Mouse (Mus musculus): ENCODE measurements around the gene Ssh1. TPM values are rescaled to one million over a fixed set of nuclear protein-coding genes. Genes with fewer than 3 reads are reported as not detected.

Ssh1 gene
- polyA plus RNA-seq, 1 experiment from 2014 or later: 22.4 TPM

DNA sequence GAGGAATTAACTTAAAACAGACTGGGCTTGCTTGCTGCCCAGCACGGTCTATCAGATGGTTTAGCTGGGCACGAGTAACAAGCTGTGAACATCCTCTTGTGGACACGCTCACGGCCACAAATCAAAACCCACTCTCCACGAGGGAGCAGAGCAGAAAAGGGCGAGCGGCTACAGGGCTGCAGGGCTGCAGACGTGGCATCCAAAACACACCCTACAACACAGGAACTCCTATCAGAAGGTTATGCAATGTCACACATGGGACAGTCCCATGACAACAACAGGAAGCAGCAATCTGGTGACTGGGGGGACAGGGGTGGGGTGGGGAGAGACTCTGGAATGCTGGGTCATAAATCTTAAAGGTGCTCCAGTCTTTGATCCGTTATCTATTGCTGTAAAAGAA lies 75.0 kb downstream of the Ssh1 start:
- H3K27ac ChIP-seq: peak overlapping the region; percentile 4; the same call in 1 of the 2 replicates
- H3K9ac ChIP-seq: no peak overlapping the region
- H3K4me1 ChIP-seq: peaks cover 23% of the 10 kb centered on the region
- no peak overlapping the region for H3K4me2 ChIP-seq (replicated peaks)
- H3K9me3 ChIP-seq (replicated peaks): no peaks in the 10 kb centered on the region
- H3K36me3 ChIP-seq: no peaks in the 10 kb centered on the region
- H3K27me3 ChIP-seq: no peaks in the 10 kb centered on the region
- no peak overlapping the region for H3K4me3 ChIP-seq
- whole genome bisulfite sequencing: 55% methylated on average over 9 of the region's 9 CpGs
- no peak for ATAC-seq (ENCODE audit: low FRiP score)

DNA sequence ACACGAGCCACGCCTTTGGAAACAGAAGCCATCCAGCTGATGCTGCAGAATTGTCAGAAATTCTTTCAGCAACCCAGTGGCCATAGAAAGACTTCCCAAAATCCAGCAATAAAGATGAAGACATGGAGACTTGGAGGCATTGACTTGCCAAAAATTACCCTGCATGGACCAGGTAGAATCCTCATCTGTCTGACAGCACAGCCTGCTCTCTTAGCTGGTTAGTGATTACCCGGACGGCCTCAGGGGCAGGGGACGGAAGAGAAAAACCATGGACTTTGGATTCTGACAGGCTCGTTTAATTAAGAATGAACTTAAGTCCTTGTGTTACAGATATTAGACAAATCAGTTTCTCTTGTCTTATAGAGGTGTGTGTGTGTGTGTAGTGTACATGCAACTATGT lies 83.0 kb downstream of the Ssh1 start:
- Histone ChIP-seq H3K9me3 (replicated peaks) (no peaks in the 10 kb centered on the region), H3K36me3 (no peaks in the 10 kb centered on the region), H3K4me3 (no peak overlapping the region), H3K9ac (no peak overlapping the region), H3K27ac (no peak overlapping the region), H3K27me3 (no peaks in the 10 kb centered on the region), H3K4me1 (peaks cover 20% of the 10 kb centered on the region), H3K4me2 (replicated peaks) (no peak overlapping the region)
- ATAC-seq (ENCODE audit: low FRiP score): no peak
- WGBS: 72% methylated on average over 6 of the region's 6 CpGs

GRCm38 (mm10) chr5:113910065-113910701 lies 83.5 kb downstream of the Ssh1 start:
- WGBS: 40% methylated on average over 10 of the region's 10 CpGs
- Histone ChIP-seq H3K9me3 (replicated peaks) (no peaks in the 10 kb centered on the region), H3K4me3 (no peak overlapping the region), H3K4me2 (replicated peaks) (no peak overlapping the region), H3K36me3 (no peaks in the 10 kb centered on the region), H3K27me3 (no peaks in the 10 kb centered on the region), H3K9ac (no peak overlapping the region), H3K27ac (no peak overlapping the region), H3K4me1 (peaks cover 25% of the 10 kb centered on the region)
- no peak for ATAC-seq (ENCODE audit: low FRiP score)

DNA sequence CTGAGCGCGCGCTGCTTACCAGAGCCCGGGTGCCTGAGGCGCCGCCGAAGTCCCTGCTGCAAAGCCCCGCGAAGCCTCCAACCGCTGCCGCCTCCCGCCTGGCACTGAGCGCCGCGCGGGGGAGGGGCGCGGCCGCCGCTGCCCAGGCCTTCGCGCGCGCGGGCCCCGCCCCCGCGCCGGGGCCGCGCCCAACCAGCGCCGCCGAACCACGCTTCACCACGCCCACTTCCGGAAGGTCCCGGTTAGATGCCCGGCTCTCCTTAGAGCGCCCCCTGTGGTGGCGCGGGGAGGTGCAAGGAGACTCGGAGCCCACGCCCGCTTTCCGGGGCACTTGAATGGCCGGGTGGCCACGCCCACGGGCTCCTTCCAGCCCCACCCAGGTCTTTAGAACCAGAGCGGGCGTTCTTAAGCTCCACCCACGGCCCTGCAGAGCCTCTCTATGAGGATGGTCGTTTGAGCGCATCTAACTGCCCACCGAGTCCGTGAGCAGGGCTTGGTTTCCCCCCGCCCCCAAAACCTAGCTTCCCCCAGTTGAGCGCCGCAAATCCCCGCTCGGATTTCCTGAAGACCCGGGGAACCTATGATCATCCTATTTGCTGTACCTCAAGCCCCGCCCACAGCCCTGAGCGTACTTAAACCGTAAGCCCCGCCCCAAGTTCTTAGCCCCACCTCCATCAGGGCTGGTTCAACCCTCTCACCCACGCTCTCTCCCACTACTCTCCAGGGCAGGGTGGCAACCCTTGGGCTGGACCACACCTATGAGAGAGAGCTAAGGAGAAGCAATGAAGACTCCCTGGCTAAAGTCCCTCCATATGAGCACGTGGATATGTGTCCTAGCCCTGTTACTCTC lies 84.9 kb downstream of the Ssh1 start, which contains the start of gene Coro1c:
TSS of gene Coro1c (minus strand) at position 167 of the 850 bp plus-strand sequence.
- Histone ChIP-seq H3K27me3 (no peaks in the 10 kb centered on the region), H3K27ac (peak within 1 kb of the TSS; percentile 98), H3K36me3 (no peaks in the 10 kb centered on the region), H3K9me3 (replicated peaks) (no peaks in the 10 kb centered on the region), H3K9ac (peak within 1 kb of the TSS; percentile 95), H3K4me3 (peak within 1 kb of the TSS; percentile 98), H3K4me1 (peaks cover 35% of the 10 kb centered on the region), H3K4me2 (replicated peaks) (peak within 1 kb of the TSS; percentile 58)
- under 1% methylated on average over 46 of the region's 68 CpGs for WGBS
- peak; percentile 87 for ATAC-seq (ENCODE audit: low FRiP score)

GRCm38 (mm10) chr5:113907786-113908567 lies 85.7 kb downstream of the Ssh1 start:
- H3K27ac ChIP-seq: peak overlapping the region; percentile 98
- H3K4me2 ChIP-seq (replicated peaks): peak overlapping the region; percentile 58
- H3K9me3 ChIP-seq (replicated peaks): no peaks in the 10 kb centered on the region
- H3K4me3 ChIP-seq: peak overlapping the region; percentile 98
- under 1% methylated on average over 54 of the region's 69 CpGs for WGBS
- peak; percentile 74 for ATAC-seq (ENCODE audit: low FRiP score)
- no peaks in the 10 kb centered on the region for H3K36me3 ChIP-seq
- peak overlapping the region; percentile 95 for H3K9ac ChIP-seq
- no peaks in the 10 kb centered on the region for H3K27me3 ChIP-seq
- peaks cover 43% of the 10 kb centered on the region for H3K4me1 ChIP-seq

DNA sequence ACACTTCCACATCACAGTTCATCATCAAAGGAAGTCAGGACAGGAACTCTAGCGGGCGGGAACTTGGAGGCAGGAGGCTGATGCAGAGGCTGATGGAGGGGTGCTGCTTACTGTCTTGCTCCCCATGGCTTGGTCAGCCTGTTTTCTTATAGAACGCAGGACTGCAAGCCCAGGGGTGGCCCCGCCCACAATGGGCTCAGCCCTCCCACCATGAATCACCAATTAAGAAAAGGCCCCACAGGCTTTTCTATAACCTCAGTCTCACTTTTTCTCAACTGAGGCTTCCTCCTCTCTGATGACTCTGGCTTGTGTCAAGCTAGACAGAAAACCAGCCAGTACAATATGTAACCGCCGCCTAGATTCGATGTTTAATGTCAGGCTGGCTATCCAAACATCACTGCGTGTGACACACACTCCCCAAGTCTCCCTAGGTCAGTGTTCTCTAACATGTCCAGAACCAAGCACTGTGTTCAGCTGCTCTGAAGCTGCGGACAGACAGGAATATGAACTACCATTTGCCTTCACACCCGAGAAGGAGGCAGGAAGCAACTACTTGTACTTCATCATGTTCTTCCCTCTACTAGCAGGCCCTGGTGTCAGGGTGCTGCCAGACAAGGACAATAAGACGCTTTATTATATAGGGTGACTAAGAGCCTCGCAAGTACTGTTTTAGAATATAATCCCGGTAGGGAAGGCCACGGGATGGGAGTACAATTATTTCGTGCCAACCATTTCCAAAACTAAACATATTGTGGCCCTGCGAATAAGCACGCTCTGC lies 86.5 kb downstream of the Ssh1 start:
- Histone ChIP-seq H3K9me3 (replicated peaks) (no peaks in the 10 kb centered on the region), H3K27ac (peak overlapping the region; percentile 98), H3K4me3 (peak overlapping the region; percentile 98), H3K36me3 (no peaks in the 10 kb centered on the region), H3K9ac (peak overlapping the region; percentile 95), H3K4me1 (peaks cover 52% of the 10 kb centered on the region), H3K4me2 (replicated peaks) (peak overlapping the region; percentile 58), H3K27me3 (no peaks in the 10 kb centered on the region)
- WGBS: 21% methylated on average over 17 of the region's 17 CpGs
- no peak for ATAC-seq (ENCODE audit: low FRiP score)

GRCm38 (mm10) chr5:113904987-113905386 lies 88.7 kb downstream of the Ssh1 start:
- H3K4me2 ChIP-seq (replicated peaks): peak overlapping the region; percentile 58
- H3K27ac ChIP-seq: no peak overlapping the region
- H3K9ac ChIP-seq: no peak overlapping the region
- peaks cover 64% of the 10 kb centered on the region for H3K4me1 ChIP-seq
- no peaks in the 10 kb centered on the region for H3K9me3 ChIP-seq (replicated peaks)
- 43% methylated on average over 4 of the region's 4 CpGs for WGBS
- no peaks in the 10 kb centered on the region for H3K36me3 ChIP-seq
- H3K27me3 ChIP-seq: no peaks in the 10 kb centered on the region
- ATAC-seq (ENCODE audit: low FRiP score): no peak
- no peak overlapping the region for H3K4me3 ChIP-seq

DNA sequence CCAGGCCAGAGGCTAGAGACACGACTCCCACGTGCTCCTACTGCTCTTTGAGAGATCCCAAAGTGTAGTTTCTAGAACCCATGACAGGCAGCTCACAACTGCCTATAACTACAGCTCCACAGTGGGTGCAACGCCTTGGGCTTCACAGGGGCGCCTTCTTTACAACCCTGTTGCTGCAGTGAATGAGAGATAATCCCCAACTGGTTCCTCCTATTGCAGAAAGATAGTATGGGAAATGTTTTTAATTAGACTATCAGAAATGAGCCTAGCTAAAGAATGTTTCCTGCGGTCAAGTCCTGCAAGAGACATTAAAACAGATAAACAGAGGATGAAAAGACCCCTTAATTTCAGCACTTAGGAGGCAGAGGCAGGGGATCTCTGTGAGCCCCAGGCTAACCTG lies 90.7 kb downstream of the Ssh1 start:
- Histone ChIP-seq H3K9me3 (replicated peaks) (no peaks in the 10 kb centered on the region), H3K4me2 (replicated peaks) (no peak overlapping the region), H3K4me3 (no peak overlapping the region), H3K27me3 (no peaks in the 10 kb centered on the region), H3K9ac (no peak overlapping the region), H3K4me1 (peaks cover 64% of the 10 kb centered on the region), H3K36me3 (no peaks in the 10 kb centered on the region), H3K27ac (0 out of 2 replicates have a peak overlapping the region, but pooled peaks have one; percentile 26)
- no peak for ATAC-seq (ENCODE audit: low FRiP score)
- WGBS: 81% methylated on average over 5 of the region's 5 CpGs

GRCm38 (mm10) chr5:113902017-113902416 lies 91.7 kb downstream of the Ssh1 start:
- peaks cover 61% of the 10 kb centered on the region for H3K4me1 ChIP-seq
- H3K36me3 ChIP-seq: no peaks in the 10 kb centered on the region
- no peak overlapping the region for H3K4me3 ChIP-seq
- 85% methylated on average over 6 of the region's 6 CpGs for WGBS
- H3K9ac ChIP-seq: no peak overlapping the region
- H3K9me3 ChIP-seq (replicated peaks): no peaks in the 10 kb centered on the region
- ATAC-seq (ENCODE audit: low FRiP score): no peak
- H3K27ac ChIP-seq: 0 out of 2 replicates have a peak overlapping the region, but pooled peaks have one; percentile 17
- no peaks in the 10 kb centered on the region for H3K27me3 ChIP-seq
- H3K4me2 ChIP-seq (replicated peaks): 0 out of 2 replicates have a peak overlapping the region, but pooled peaks have one; percentile 4

DNA sequence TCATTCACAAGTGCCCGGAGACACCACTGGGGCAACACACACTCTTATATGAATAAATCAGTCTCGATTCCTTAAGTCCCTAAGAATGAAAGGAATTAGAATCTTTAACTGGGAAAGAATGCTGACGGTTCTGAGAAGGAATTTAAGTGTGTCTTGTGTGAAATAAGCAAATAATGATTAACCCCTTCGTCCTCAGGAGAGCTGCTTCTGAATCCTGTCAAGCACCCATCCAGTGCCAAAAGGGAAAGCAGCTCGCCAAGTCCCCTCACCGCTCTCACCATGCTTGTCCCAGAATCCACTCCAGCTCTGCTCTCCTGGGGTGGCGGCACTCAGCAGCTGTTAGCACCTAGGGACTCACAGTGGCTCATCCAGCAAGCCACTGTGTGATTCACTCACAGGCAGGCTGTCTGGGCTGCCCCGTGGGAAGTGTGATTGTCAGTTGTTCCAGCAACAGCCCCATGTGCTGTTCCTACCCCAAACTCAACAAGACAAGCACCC lies 92.6 kb downstream of the Ssh1 start:
- no peaks in the 10 kb centered on the region for H3K9me3 ChIP-seq (replicated peaks)
- H3K9ac ChIP-seq: no peak overlapping the region
- no peak overlapping the region for H3K4me3 ChIP-seq
- no peak overlapping the region for H3K27ac ChIP-seq
- no peak overlapping the region; the same call in 1 of the 2 replicates for H3K4me2 ChIP-seq (replicated peaks)
- peaks cover 53% of the 10 kb centered on the region for H3K4me1 ChIP-seq
- ATAC-seq (ENCODE audit: low FRiP score): no peak
- H3K27me3 ChIP-seq: no peaks in the 10 kb centered on the region
- WGBS: 48% methylated on average over 8 of the region's 8 CpGs
- no peaks in the 10 kb centered on the region for H3K36me3 ChIP-seq

DNA sequence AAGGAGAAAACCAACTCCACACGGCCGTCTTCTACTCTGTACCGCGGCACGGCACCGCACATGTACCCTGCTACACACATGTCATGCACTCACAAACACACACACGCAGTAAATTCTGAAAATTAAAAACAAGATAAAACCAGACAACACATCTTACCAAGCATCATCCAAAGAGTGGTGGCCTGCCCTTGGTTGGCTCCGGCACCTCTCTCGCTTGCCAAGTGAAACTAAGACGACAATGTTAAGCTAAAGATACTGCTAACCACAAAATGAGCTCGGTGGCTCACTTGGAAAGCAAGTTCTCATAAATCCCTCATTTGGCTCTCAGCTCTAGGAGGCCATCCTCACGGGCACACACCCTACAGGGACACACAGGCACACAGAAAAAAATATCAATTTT lies 94.2 kb downstream of the Ssh1 start:
- H3K4me3 ChIP-seq: no peak overlapping the region
- no peaks in the 10 kb centered on the region for H3K27me3 ChIP-seq
- H3K27ac ChIP-seq: no peak overlapping the region
- 92% methylated on average over 12 of the region's 12 CpGs for WGBS
- no peak for ATAC-seq (ENCODE audit: low FRiP score)
- H3K9me3 ChIP-seq (replicated peaks): no peaks in the 10 kb centered on the region
- H3K4me1 ChIP-seq: peaks cover 45% of the 10 kb centered on the region
- H3K4me2 ChIP-seq (replicated peaks): no peak overlapping the region
- H3K36me3 ChIP-seq: no peaks in the 10 kb centered on the region
- H3K9ac ChIP-seq: no peak overlapping the region
